Mouse (Mus musculus): Measurements from ENCODE around the gene Ryr1. TPM values are rescaled to one million over a fixed set of nuclear protein-coding genes. Genes with fewer than 3 reads are reported as not detected.

Gene Ryr1
- 0.07 and 0.53 TPM in 2 replicates for polyA plus RNA-seq (2012; rRNA removed)

DNA sequence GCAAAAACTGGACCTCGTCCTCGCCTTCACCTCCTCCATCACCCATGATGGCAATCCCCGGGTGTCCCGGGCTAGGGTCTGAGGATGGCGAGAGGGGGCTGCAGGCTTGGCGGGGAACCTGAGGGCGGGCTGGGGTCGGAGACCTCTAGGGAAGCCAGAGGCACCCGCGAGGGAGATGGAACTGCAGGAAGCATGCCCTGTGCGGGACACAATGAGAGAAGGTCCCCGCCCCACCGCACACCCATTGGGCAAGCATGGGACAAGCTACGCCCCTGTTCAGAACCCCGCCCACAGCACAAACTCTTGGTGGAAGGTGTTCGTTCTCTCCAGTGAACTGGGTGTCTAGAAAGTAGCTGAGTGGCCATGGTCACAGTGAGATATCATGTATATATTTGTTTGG is at the start of gene Ryr1:
Gene Ryr1, minus strand, starts transcription at position 210 of the 400 bp plus-strand sequence.

DNA sequence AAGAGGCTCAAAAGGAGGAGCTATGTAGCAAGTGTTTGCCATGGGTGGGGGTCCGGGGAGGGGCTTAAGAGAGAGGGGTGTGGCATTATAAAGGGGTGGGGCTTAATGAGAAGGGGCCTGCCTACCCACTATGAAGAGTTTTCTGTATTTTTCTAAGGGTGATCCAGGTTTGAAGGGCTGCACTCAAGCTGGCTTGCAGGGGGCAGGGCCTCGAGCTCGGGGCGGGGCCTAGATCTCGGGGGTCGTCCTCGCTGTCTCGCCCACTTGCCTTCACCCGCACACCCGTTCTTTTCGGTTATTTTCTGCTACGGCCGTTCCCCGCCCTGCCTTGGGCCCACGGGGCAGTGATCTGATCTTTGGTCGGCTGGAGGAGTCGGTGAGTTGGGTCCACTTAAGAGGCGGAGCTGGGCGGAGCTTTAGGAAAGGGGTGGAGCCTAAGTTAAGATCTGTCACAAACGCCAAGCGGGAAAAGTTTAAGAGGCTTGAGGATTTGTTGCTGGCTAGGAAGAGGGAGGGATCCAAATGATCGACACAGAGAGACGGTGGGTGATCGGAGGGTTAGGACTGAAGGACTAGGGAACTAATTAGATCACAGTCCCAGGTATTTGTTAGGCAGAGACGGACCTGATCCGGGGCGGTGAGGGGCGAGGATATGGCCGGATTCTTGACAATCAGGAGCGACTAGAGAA is 45.2 kb upstream of the Ryr1 start, which contains the start of the genes Ggn and Spred3:
Gene Ggn, plus strand, starts transcription at position 145 of the 689 bp plus-strand sequence.
Gene Spred3, minus strand, starts transcription at position 346 of the 689 bp plus-strand sequence.

GRCm38 (mm10) chr7:29155838-29156782 is 31.1 kb upstream of the Ryr1 start, which contains the start of gene Fam98c:
Gene Fam98c, minus strand, starts transcription at chr7:29156234.

GRCm38 (mm10) chr7:29134693-29135386 is 9.9 kb upstream of the Ryr1 start, which contains the start of gene Rasgrp4:
Gene Rasgrp4, plus strand, starts transcription at chr7:29134851.

GRCm38 (mm10) chr7:28981651-28982273 is 143.2 kb downstream of the Ryr1 start, which contains the start of the genes Eif3k and Map4k1:
Gene Eif3k, minus strand, starts transcription at chr7:28981864.
Gene Map4k1, plus strand, starts transcription at chr7:28982050.

DNA sequence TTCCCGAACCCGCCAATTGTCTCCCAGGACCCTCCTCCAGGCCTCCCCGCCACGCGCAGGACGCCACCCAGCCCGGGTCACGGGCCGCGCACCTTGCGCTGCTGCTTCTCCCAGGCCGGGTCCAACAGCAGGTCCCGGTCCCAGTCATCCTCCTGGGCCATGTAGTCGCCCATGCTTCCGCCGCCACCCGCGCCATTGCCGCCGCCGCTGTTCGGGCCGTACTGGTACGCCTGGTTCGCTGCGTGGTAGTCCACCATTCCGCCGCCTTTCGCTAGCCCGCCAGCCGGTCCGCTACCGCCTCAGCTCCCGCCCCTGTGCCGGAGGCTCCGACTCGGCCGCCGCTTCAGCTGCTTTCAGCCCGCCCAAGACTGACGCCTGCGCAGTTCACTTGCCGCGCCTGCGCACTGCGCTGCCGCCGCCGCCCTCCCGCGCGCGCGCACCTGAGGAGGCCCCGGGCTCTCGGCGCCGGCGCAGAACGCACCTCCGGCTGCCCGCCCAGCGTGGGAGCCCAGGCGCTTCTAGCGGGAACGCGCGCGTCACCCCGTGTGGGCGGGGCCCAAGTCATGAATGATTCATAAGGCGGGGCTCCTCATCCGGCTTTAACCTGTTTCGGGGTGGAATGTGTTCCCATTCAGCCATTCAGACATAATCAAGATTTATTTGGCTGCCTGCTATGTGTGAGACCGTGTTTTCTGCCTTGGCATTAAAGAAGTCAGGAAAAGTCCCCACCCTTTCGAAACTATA is 162.9 kb downstream of the Ryr1 start, which contains the start of gene Actn4:
Gene Actn4, minus strand, starts transcription at position 414 of the 744 bp plus-strand sequence.

Other genes starting within 250 kb of the Ryr1 start
- gene Capn12, start 243.8 kb downstream of the Ryr1 start, polyA plus RNA-seq (2012; rRNA removed): 0.02 and 0.05 TPM in 2 replicates
- gene Actn4, start 162.8 kb downstream of the Ryr1 start, polyA plus RNA-seq (2012; rRNA removed): 72.7 and 82.7 TPM in 2 replicates
- 261 and 285 TPM in 2 replicates for gene Eif3k, start 143.3 kb downstream of the Ryr1 start, polyA plus RNA-seq (2012; rRNA removed)
- gene Map4k1, start 143.1 kb downstream of the Ryr1 start, polyA plus RNA-seq (2012; rRNA removed): 16.5 and 17.9 TPM in 2 replicates
- gene Rasgrp4, start 9.7 kb upstream of the Ryr1 start, polyA plus RNA-seq (2012; rRNA removed): 0.74 and 1.4 TPM in 2 replicates
- 4.9 and 5.1 TPM in 2 replicates for gene Fam98c, start 31.1 kb upstream of the Ryr1 start, polyA plus RNA-seq (2012; rRNA removed)
- gene Ggn, start 45.0 kb upstream of the Ryr1 start, polyA plus RNA-seq (2012; rRNA removed): 0.02 and 0.05 TPM in 2 replicates
- gene Spred3, start 45.2 kb upstream of the Ryr1 start, polyA plus RNA-seq (2012; rRNA removed): 0.39 and 0.42 TPM in 2 replicates
- 82.7 and 94.2 TPM in 2 replicates for gene Psmd8, start 55.5 kb upstream of the Ryr1 start, polyA plus RNA-seq (2012; rRNA removed)
- 0.36 and 0.51 TPM in 2 replicates for gene Catsperg1, start 88.9 kb upstream of the Ryr1 start, polyA plus RNA-seq (2012; rRNA removed)
- gene Kcnk6, start 107.3 kb upstream of the Ryr1 start, polyA plus RNA-seq (2012; rRNA removed): 1.8 and 2.2 TPM in 2 replicates
- gene Yif1b, start 113.2 kb upstream of the Ryr1 start, polyA plus RNA-seq (2012; rRNA removed): 20.9 and 23.8 TPM in 2 replicates
- gene 2200002D01Rik, start 123.3 kb upstream of the Ryr1 start, polyA plus RNA-seq (2012; rRNA removed): 1.2 and 2.4 TPM in 2 replicates
- 13.2 and 15.3 TPM in 2 replicates for gene Spint2, start 156.7 kb upstream of the Ryr1 start, polyA plus RNA-seq (2012; rRNA removed)
- gene Ppp1r14a, start 164.1 kb upstream of the Ryr1 start, polyA plus RNA-seq (2012; rRNA removed): 2.3 and 2.4 TPM in 2 replicates
- gene Dpf1, start 178.8 kb upstream of the Ryr1 start, polyA plus RNA-seq (2012; rRNA removed): 0.69 and 0.89 TPM in 2 replicates